Mouse (Mus musculus) bone marrow macrophage, adult 2 months (primary cell): ENCODE measurements at regions not wholly inside any gene's neighbourhood (a gene's known extent, or its start where the extent isn't known, plus 50 kb on each side); places are given as distances from the start of the nearest gene placed in this dataset.

Experiments
- CTCF ChIP-seq: IDR thresholded peaks from 2 replicates; pipeline ENCODE4 v1.5.1; 2012; ENCODE audit warnings: low read depth, mild to moderate bottlenecking, low read length, moderate library complexity
- POLR2A ChIP-seq: IDR thresholded peaks from 2 replicates; pipeline ENCODE4 v1.6.1; 2012; ENCODE audit warnings: mild to moderate bottlenecking, low read depth, low read length, borderline replicate concordance

- no peak for TF ChIP-seq CTCF
- TF ChIP-seq POLR2A, result no peak
Measured at GRCm38 (mm10) chr12:26867731-26868130, 398.7 kb downstream of the Cmpk2 start.
